Mouse (Mus musculus): ENCODE data around the gene Deaf1.

- no peak for TF ChIP-seq CTCF (conservative IDR thresholded peaks at IDR 0.05; ENCODE audit: low read length)
- no peak for TF ChIP-seq POU5F1 (IDR thresholded peaks at IDR 0.05; ENCODE audit: borderline replicate concordance, low read length)
- TF ChIP-seq NANOG (IDR thresholded peaks at IDR 0.05; ENCODE audit: borderline replicate concordance, low read length), result no peak
Observed at GRCm38 (mm10) chr7:141263640-141264039, 63.9 kb downstream of the Deaf1 start.

All from E14TG2a.4 (cell line).